Comparison of ENCODE assay signal across 17 mouse cellular contexts in the genomic region with DNA sequence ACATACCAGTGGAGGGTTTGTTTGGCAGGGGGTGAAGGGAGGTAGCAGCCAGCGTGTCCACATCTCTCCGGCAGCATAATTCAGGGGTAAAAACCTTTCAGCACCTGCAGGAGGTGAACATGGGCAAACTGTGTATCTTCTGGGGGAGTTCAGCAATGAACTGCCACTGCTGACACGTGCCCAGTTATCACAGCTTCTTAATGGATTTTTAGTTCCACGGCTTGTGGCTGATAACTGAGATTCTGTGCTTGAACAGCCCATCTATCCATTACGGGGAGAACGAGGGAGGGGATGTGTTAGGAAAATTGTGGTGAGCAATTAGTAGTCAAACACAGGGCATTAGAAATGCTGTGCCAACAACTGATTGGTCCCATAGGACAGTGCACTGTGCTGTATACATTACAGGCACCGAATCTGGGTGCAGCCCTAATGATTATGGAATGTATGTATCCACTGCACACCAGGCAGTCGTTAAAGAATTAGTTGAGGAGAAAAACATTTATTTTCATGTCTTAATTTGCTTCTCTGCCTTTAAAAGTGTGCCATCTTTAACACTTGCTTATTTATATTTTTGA.
"Had no signal": no experiment of that assay in that cellular context is flagged by ENCODE, and none has a peak within 500 bp of the region (broad histone marks: within the 10 kb centered on the region; RNA-seq: fewer than 3 reads in every experiment).

No protein-coding gene starts in this region.

- H3K4me2 ChIP-seq: limb, embryonic 12.5 days; liver, embryonic 13.5 days; lung, embryonic 15.5 days; midbrain, embryonic 12.5 days had no signal

- H3K27me3 ChIP-seq: limb, embryonic 12.5 days; liver, embryonic 13.5 days; lung, embryonic 15.5 days; megakaryocyte, embryonic 14.5 days; midbrain, embryonic 12.5 days had no signal

- H3K4me3 ChIP-seq: limb, embryonic 12.5 days; liver, embryonic 13.5 days; lung, embryonic 15.5 days; megakaryocyte, embryonic 14.5 days; midbrain, embryonic 12.5 days had no signal

- H3K9ac ChIP-seq: limb, embryonic 12.5 days; liver, embryonic 13.5 days; liver, postnatal 0 days; lung, embryonic 15.5 days; midbrain, embryonic 12.5 days had no signal

- H3K27ac ChIP-seq: kidney, postnatal 0 days; limb, embryonic 12.5 days; liver, embryonic 13.5 days; lung, embryonic 15.5 days; macrophage; midbrain, embryonic 12.5 days had no signal

- DNase-seq: kidney, adult 9 months; kidney, postnatal 36 days; layer of hippocampus, adult 9-11 months; layer of hippocampus, postnatal 36 days; liver; liver, embryonic 13.5 days; liver, postnatal 0 days; lung, postnatal 14 days; right cerebral cortex, adult 18-20 months; right cerebral cortex, postnatal 25 days; thymus, postnatal 14 days had no signal

- H3K36me3 ChIP-seq: liver, embryonic 13.5 days; lung, embryonic 15.5 days; midbrain, embryonic 12.5 days had no signal

- ATAC-seq: liver, postnatal 0 days had no signal

- H3K9me3 ChIP-seq: limb, embryonic 12.5 days; liver, embryonic 13.5 days; lung, embryonic 15.5 days; megakaryocyte, embryonic 14.5 days; midbrain, embryonic 12.5 days had no signal

- H3K4me1 ChIP-seq: limb, embryonic 12.5 days; liver, embryonic 13.5 days; lung, embryonic 15.5 days; midbrain, embryonic 12.5 days had no signal
